In the genomic region with DNA sequence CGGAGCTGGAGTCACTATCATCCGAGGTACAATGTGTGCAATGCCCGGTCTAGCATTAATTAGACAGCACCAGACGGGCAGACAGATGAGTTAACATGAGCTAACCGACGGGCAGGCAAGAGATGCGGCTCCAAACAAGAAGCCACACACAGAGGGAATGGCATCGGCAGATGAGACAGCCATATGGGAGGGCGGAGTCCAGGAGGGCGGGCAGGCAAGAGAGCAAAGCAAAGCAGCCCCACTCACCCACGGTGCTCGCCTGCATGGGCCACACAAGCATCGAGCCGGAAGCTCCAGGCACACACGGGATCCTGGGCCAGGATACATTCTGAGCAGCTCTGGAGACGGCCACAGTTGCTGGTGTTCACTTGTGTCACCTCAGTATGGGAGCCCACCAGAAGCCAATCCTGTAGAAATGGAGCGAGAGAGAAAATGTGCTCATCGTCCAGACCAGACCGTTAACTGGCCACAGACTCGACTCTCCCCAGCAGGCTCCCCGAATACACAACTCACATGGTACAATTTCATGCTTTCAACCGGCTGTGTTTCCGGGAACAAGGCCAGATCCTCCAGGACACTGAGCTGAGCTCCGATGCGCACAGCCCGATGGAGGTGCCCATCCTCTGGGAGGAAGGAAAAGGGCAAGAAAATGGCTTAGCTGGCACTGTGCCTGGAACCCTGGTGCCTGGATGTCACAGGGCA, we compare ENCODE assay signal across 9 mouse cellular contexts. TPM values are rescaled to one million over a fixed set of nuclear protein-coding genes. Genes with fewer than 3 reads are reported as not detected.
A peak's percentile ranks its signal among the peaks of the same experiment; 100 is the strongest.
DNase-seq lines count a peak whose midpoint lies in the region; ATAC-seq and TF ChIP-seq lines count a peak whose summit lies in the region.
"Had no signal": no experiment of that assay in that cellular context is flagged by ENCODE, and none has a peak within 500 bp of the region (broad histone marks: within the 10 kb centered on the region; RNA-seq: fewer than 3 reads in every experiment).

No protein-coding gene starts in this region.

- no peak for DNase-seq in liver, embryonic 11.5 days (ENCODE audit: low spot score)
- DNase-seq in forebrain, postnatal 0 days, result peak; percentile 67
- peak; percentile 44 to 65 for DNase-seq in left cerebral cortex, postnatal 10 days (ENCODE audit: extremely low spot score in 1 of 2, low spot score in 2 of 2)
- DNase-seq in right cerebral cortex, postnatal 4 days, result peak; percentile 34
- no peak for DNase-seq in B cell, adult 2 months
- no peak for DNase-seq in spleen, postnatal 4 days (ENCODE audit: low spot score in 2 of 2)
- no peak for DNase-seq in gastrocnemius, postnatal 14 days

- no peak overlapping the region for H3K4me2 ChIP-seq in liver, embryonic 12.5 days
- no peak overlapping the region for H3K4me2 ChIP-seq in liver, embryonic 11.5 days
- H3K4me2 ChIP-seq in forebrain, postnatal 0 days (ENCODE audit: low read depth), result no peak overlapping the region

- H3K27ac ChIP-seq in liver, embryonic 12.5 days, result no peak overlapping the region
- no peak overlapping the region for H3K27ac ChIP-seq in liver, embryonic 11.5 days (ENCODE audit: low read depth, low read length)
- H3K27ac ChIP-seq in forebrain, postnatal 0 days (ENCODE audit: low read depth, low read length), result no peak overlapping the region
- H3K27ac ChIP-seq: macrophage had no signal

- no peak overlapping the region for H3K9ac ChIP-seq in liver, embryonic 12.5 days
- no peak overlapping the region for H3K9ac ChIP-seq in liver, embryonic 11.5 days (ENCODE audit: low read depth, low read length)
- H3K9ac ChIP-seq in forebrain, postnatal 0 days, result no peak overlapping the region

- no peak for TF ChIP-seq CTCF in forebrain, postnatal 0 days (IDR thresholded peaks at IDR 0.05; ENCODE audit: low read depth)

- H3K4me3 ChIP-seq in liver, embryonic 12.5 days, result no peak overlapping the region
- no peak overlapping the region for H3K4me3 ChIP-seq in liver, embryonic 11.5 days (ENCODE audit: low read depth, low read length)
- no peak overlapping the region for H3K4me3 ChIP-seq in forebrain, postnatal 0 days (ENCODE audit: low read depth, low read length)

- 62% methylated on average over 26 of the region's 26 CpGs for WGBS in liver, embryonic 12.5 days (ENCODE audit: insufficient replicate concordance)
- WGBS in liver, embryonic 11.5 days, result 71% methylated on average over 26 of the region's 26 CpGs
- WGBS in forebrain, postnatal 0 days, result 48% methylated on average over 26 of the region's 26 CpGs

- H3K36me3 ChIP-seq in liver, embryonic 12.5 days, result no peaks in the 10 kb centered on the region
- H3K36me3 ChIP-seq in liver, embryonic 11.5 days (ENCODE audit: control insufficient read depth, insufficient read depth, low read length), result no peaks in the 10 kb centered on the region
- H3K36me3 ChIP-seq in forebrain, postnatal 0 days (ENCODE audit: insufficient read depth), result peaks cover 45% of the 10 kb centered on the region

- intact Hi-C loops in left cerebral cortex, postnatal 10 days (cut with DNase I), result loop anchor here (5.0 kb wide), 1 partner anchor 55 kb away; no protein-coding TSS in a partner anchor
- intact Hi-C loops in gastrocnemius, postnatal 14 days (cut with DNase I; ENCODE audit: low total_unique reads), result no loop called here

- H3K4me1 ChIP-seq in liver, embryonic 12.5 days, result peaks cover 9% of the 10 kb centered on the region; the same call in 1 of the 2 replicates
- no peaks in the 10 kb centered on the region for H3K4me1 ChIP-seq in liver, embryonic 11.5 days (replicated peaks; ENCODE audit: control insufficient read depth, insufficient read depth, low read length)
- no peaks in the 10 kb centered on the region; the same call in 1 of the 2 replicates for H3K4me1 ChIP-seq in forebrain, postnatal 0 days (ENCODE audit: insufficient read depth)

- peaks cover 43% of the 10 kb centered on the region for H3K27me3 ChIP-seq in liver, embryonic 12.5 days (replicated peaks)
- H3K27me3 ChIP-seq in liver, embryonic 11.5 days (replicated peaks; ENCODE audit: control insufficient read depth, insufficient read depth, low read length), result no peaks in the 10 kb centered on the region
- no peaks in the 10 kb centered on the region for H3K27me3 ChIP-seq in forebrain, postnatal 0 days (ENCODE audit: insufficient read depth, low read length)

- ATAC-seq in liver, embryonic 12.5 days, result 0 out of 2 replicates have a peak, but pooled peaks have one; percentile 24
- no peak for ATAC-seq in liver, embryonic 11.5 days (replicated peaks; ENCODE audit: low FRiP score)
- ATAC-seq in forebrain, postnatal 0 days, result peak; percentile 81

- H3K9me3 ChIP-seq in liver, embryonic 12.5 days (replicated peaks), result no peaks in the 10 kb centered on the region
- H3K9me3 ChIP-seq in liver, embryonic 11.5 days (ENCODE audit: control insufficient read depth, low read length), result no peaks in the 10 kb centered on the region
- H3K9me3 ChIP-seq in forebrain, postnatal 0 days (ENCODE audit: low read length), result no peaks in the 10 kb centered on the region

RNA-seq across cellular contexts. Expression of a gene that starts 22.3 kb away (rescaled TPM):
- polyA plus RNA-seq in liver, embryonic 12.5 days (2016; fragmentation: Nextera tagmentation; extraction: Ambion mirVana), result 0.16 and 0.19 TPM in 2 replicates
- 0.14 and 0.34 TPM in 2 replicates for polyA plus RNA-seq in liver, embryonic 11.5 days (2014; fragmentation: Nextera tagmentation; extraction: Ambion mirVana)
- 13.6 and 17.4 TPM in 2 replicates for total RNA-seq in forebrain, postnatal 0 days (2014; rRNA removed)
- 11.5 and 20.6 TPM in 2 replicates for polyA plus RNA-seq in forebrain, postnatal 0 days (2015; fragmentation: Nextera tagmentation; extraction: Ambion mirVana)
- 10 to 100 TPM; 45.5 to 47.5 TPM for total RNA-seq in left cerebral cortex, postnatal 10 days (2021)
- total RNA-seq in gastrocnemius, postnatal 14 days (2021), result under 1 TPM; 0.16 to 0.71 TPM
- polyA plus RNA-seq: macrophage had no signal

RNA-seq across cellular contexts. Expression of a gene that starts 29.5 kb away (rescaled TPM):
- polyA plus RNA-seq in liver, embryonic 12.5 days (2016; fragmentation: Nextera tagmentation; extraction: Ambion mirVana), result 8.8 and 10.1 TPM in 2 replicates
- 6.8 and 8.2 TPM in 2 replicates for polyA plus RNA-seq in liver, embryonic 11.5 days (2014; fragmentation: Nextera tagmentation; extraction: Ambion mirVana)
- 0.10 TPM in 1 of 2 replicates, not detected in the other for total RNA-seq in forebrain, postnatal 0 days (2014; rRNA removed)
- polyA plus RNA-seq in forebrain, postnatal 0 days (2015; fragmentation: Nextera tagmentation; extraction: Ambion mirVana), result 0.10 TPM in 1 of 2 replicates, not detected in the other
- not detected for total RNA-seq in left cerebral cortex, postnatal 10 days (2021)
- 1 to 10 TPM in 1 of 2 experiments, under 1 TPM in 1; 0.82 to 1.1 TPM for total RNA-seq in gastrocnemius, postnatal 14 days (2021)

Comparison
In these comparisons a context has a peak if more than half of its experiments do, and no peak if none do; other contexts are left out.
1. DNase-seq: peak in forebrain, postnatal 0 days (single experiment), left cerebral cortex, postnatal 10 days (2 of 2) and right cerebral cortex, postnatal 4 days (single experiment); none in liver, embryonic 11.5 days (single experiment), B cell, adult 2 months (0 of 2), spleen, postnatal 4 days (0 of 2) and gastrocnemius, postnatal 14 days (single experiment).